Mouse (Mus musculus) spleen, postnatal 36 days (tissue): ENCODE measurements around the gene C1qtnf4.
A peak's percentile ranks its signal among the peaks of the same experiment; 100 is the strongest.

Experiments used
- DNase-seq, 2 experiments: peaks; one replicate each; pipeline ENCODE4 v3.0.0; 2022; ENCODE audit warnings: low spot score in 2 of 2, mixed read lengths in 1 of 2

The C1qtnf4 gene

DNA sequence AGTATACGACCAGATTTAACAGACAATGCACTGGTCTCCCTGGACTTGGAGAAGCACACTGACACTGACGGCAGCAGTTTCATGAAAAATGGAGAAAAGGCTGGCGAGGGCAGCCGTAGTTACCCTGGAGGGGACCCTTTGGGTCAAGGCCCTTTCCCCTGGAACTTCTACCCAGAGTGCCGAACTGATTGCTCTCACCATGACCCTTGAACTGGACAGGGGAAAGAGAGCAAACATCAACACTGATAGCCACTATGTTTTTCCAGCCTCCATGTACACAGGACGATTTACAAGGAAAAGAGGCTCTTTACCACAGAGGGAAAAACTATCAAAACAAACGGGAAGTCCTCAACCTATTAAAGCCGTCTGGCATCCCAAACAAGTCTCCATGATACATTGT is 46.2 kb downstream of the C1qtnf4 start:
- DNase-seq, result no peak

DNA sequence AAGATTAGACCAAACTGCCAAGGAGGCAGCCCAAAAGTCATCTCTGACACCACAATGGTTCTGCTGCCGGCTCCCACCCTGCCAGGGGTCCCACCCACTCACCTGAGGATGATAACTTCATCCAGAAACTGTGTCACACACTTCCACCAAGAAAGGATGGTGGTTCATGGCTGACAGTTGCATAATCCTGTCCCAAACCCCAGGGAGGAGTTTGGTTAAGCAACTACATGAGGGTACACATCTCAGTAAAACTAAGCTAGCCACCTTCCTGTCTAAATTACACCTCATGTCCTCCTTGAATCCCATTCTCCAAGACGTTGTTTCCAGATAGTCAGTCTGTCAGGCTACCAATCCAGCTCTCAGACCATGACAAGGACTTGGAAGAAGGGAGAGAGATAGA is 46.6 kb downstream of the C1qtnf4 start:
- DNase-seq, result no peak

DNA sequence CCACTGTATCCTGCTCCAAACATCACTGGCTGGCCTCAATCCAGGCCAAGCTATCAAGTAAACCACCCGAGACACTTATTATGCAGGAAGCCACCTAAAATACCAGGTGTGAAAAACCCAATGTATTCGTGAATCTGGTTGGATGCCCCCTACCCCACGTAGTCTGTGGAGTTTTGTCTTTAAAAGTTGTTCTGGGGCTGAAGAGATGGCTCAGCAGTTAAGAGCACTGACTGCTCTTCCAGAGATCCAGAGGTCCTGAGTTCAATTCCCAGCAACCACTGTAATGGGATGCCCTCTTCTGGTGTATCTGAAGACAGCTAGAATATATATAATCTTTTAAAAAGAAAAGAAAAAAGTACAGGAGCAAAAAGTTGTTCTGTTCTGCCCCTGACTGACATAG is 52.7 kb downstream of the C1qtnf4 start:
- no peak for DNase-seq

DNA sequence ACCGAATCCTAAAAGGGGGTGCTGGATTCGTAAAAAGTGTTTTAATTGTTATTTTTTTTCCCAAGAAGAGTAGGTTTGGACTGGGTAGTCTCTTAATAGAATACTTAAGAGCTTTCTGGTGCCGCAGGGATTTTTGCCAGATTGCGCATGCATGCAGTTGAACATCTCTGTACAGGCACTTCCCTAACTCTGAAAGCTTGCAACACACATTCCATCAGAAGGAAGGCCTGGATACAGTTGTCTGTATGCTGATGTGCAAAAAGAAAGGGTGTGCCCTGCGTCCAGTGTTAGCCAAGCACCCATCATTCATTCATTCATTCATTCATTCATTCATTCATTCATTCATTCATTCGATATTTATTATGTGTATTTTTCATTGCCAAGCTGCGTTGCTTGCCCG is 54.1 kb downstream of the C1qtnf4 start:
- peak in 1 of 2 experiments; percentile 9 for DNase-seq
